Mouse (Mus musculus): Measurements from ENCODE around the gene Dusp6.
A peak's percentile ranks its signal among the peaks of the same experiment; 100 is the strongest.

The Dusp6 gene

DNA sequence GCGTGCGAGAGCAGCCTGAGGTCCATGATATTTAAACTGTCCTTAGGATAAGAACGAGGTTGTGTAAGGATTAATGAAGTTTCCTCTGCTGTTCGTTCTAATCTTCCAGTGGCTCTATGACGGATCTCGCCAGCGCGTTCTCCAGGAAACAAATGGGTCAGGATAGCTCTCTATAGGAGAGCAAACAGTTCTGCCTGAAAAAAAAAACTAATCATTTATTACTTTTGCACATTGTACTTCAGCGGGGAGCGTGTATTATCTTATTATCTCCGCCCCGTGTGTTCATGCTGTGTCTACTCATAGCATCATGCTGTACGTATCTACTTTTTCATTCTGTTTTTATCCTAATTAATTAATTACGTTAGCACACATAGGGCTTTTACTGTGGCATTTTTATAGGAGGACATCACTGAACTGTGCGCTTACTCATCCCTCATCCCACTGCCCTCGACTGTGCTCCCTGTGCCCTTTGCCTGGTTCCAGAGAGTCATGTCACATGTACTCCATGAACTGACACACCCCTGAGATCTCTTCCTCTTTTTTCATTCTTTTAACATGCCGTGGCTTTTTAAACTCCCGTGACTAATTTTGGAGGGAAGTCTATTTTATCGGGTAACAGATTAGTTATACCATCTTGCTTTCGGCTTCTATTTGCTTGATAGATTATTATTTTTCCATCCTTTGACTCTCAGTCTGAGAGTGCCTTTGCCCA lies 16.1 kb upstream of the Dusp6 start:
- DNase-seq: no peak

DNA sequence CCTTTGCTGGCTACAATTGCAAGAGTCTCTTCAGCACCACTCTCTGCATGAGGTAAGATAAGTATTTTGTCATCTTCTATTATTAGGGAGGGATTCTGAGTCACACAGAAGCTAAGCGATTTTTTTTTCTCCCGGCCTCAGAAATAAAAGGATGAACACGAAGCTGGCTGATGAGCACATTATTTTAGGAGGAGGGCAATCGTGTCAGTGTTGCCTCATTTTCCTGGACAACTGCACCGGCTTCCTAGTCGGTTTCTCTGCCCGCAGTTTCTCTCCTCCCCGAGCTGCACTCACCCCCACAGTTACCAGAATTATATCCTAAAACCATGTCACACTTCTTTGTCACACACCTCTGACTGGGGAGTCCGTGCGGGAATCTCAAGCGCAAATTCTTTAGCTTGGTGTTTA lies 12.2 kb upstream of the Dusp6 start:
- DNase-seq: no peak

DNA sequence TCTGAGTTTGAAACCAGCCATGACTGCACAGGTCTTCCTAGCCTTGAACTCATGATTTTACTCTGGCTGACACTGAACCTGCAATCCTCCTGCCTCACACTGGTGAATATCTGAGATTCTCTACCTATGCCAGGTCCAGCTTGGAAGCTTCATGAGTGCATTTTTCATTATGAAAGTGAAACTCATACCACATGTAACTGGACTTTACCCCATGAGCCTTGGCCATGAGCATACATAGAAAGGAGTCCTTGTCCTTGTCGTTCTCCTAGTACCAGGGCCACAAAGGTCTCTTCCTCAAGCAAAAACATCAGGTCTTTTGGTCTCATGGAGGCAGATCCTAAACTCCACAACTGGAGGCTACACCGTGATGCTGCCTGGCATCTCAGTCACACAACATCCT lies 9.6 kb upstream of the Dusp6 start:
- no peak for DNase-seq

DNA sequence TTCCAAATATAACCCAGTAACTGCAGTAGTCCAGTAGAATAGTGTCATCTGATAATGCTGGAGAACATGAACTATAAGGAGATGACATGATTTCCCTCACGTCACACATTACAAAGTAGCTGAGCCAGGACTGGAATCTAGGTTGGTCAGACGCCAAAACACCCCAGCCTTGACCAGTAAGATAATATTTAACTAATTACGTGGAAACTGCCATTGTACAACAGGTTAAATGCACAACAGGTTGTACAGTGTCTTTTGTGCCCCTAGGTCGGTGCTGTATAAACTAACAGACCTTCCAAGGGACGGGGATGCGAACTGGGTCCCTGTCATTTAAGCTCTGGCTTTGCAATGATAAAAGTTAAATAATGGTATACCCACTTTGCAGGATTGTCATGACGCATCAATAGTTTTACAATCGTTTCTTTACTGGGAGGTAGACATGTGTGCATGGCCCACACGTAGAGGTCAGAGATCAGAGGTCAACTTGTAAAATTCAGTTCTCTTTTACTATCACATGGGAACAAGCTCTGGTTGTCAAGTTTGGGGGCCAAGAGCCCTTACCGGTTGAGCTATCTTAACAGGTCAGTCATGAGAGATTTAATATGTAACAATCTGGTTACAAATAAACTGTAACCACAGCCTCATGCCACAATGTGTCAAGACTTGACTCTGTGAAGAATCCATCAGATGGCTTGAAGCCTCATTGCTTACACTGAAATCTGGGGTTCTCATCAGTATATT lies 7.0 kb upstream of the Dusp6 start:
- no peak for DNase-seq

DNA sequence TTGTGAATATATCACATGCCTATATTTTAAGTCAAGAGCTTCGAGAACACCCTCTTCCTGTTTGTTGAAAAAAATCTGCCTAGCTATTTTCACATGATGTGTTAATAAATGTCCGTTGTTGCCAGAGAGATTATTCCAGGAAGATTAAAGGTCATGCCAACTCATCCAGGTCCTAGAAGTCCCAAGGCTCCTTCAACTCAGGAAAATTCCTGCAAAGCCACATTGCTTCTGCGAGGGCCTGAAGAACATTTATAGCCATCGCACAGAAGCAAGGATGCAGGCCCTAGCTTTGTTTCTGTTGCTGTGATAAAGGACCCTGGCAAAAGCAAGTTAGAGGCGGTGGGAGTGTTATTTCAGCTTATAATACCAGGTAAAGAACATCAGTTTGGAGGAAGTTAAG lies 5.5 kb upstream of the Dusp6 start:
- DNase-seq: no peak

DNA sequence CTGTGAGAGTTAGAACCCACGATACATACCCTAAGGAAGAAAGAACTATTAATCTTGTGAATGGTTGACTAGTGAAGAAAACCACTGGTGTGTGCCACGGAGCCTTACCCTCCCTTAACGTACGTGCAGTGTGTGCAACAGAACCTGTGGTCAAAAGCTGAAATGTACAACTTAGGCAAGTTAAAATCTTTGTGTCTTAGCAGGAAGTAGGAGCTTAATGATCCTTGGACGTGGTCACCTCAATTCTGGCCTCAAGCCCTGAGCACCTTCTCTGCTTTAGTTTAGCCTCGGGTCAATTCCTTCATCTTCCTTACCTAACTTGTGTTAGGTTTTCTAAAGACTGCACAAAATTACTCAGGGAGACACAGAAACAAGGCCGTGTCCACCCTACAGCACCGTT lies 3.2 kb upstream of the Dusp6 start:
- DNase-seq: no peak

DNA sequence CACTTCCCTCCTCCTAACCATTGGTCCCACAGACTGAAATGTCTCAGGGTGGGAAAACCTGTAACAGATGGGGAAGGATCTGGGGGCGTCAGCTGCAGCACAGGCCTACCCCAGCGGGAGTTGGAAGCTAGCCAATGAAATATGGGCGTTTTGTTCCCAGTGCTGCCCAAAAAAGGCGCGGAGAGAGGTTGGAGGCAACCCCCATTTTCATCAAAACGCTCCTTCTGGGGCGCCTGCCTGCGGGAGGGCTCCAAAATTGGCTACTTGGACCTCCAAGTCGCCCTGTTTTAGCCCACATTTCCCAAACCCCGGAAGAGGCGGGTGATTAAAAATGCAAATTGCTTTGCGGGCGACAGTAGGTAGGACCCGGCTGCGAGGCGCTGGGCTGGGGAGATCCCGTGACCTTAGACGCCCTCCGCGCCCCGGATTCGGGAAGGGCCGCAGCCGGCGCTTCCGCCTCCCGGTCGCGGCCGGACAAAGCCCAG lies 1.8 kb upstream of the Dusp6 start:
- DNase-seq: peak; percentile 75 to 80

DNA sequence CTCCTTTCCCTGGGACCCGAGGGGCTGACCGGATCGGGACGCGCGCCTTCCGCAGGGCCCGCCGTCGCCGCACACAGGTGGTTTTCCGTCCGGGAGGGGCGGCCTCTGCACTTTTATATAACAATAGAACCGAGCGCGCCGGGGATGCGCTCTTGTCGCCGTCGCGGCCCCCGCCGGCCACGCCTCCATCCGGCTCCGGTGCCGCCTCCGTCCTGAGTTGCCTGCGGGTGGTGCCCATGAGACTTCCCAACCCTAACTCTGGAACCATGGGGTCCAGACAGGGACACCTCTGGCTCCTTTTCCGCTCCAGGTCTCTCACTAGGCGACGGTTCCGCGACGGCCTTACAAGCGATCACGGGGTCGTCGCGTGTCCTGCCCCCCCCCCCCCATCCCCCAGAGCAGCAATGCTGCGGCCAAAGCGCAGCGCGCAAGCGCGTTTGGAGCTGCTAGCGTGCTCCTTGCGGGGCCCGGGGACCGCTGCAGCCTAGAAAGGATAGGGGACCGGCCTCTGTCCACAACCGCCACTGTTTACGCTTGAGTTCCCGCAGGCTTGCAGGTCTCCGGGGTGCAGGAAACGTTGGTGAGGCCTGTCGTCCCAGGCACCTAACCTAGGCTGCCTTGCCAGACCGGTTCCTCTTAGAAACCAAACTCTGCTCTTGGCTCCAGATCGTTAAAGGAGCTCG lies 1.3 kb upstream of the Dusp6 start:
- peak; percentile 74 to 78 for DNase-seq

DNA sequence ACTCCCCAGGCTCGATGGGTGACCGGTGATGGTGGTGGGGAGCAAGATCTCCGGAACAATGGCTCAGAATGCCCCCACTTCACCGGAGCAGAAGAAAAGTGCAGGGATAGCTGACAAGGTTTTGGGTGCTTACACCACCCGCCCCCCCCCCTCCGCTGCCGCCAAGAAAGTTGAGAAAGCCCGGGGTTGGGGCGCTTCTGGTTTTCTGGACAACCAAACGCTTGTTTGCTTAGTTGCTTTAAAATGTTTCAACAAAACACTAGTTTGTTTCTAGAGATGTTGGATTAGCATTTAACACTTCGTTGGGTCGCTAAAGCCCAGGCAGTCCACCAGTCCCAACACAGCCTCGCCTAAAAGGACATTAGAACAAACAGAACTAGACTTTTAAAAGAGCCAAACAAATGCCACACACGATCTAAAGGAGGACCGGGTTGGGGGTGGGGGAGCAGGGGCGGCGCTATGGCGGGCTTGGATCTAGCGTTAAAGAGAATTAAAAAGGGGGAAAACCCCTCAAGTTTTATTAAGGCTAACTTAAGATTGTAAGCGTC lies 638 bp upstream of the Dusp6 start:
- DNase-seq: peak in 1 of 2 experiments; percentile 27

DNA sequence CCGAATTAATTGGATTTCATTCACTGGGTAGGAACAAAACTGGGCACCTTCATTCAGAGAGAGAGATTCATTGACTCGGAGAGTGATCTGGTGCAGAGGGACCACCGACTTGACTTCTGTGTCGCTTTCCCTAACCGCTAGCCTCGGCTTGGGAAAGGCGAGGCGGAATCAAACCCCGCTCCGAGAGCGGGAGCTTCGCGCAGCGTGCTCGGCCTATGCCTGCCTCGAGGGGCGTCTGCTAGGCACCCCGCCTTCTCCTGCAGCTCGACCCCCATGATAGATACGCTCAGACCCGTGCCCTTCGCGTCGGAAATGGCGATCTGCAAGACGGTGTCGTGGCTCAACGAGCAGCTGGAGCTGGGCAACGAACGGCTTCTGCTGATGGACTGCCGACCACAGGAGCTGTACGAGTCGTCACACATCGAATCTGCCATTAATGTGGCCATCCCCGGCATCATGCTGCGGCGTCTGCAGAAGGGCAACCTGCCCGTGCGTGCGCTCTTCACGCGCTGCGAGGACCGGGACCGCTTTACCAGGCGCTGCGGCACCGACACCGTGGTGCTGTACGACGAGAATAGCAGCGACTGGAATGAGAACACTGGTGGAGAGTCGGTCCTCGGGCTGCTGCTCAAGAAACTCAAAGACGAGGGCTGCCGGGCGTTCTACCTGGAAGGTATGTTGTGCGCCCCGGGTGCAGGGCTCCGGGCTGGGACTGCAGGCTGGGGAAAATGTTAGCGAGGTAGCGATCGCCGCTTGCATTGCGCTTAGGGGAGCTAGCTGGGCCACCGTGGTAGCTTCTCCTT lies 589 bp downstream of the Dusp6 start:
- peak; percentile 51 to 62 for DNase-seq

DNA sequence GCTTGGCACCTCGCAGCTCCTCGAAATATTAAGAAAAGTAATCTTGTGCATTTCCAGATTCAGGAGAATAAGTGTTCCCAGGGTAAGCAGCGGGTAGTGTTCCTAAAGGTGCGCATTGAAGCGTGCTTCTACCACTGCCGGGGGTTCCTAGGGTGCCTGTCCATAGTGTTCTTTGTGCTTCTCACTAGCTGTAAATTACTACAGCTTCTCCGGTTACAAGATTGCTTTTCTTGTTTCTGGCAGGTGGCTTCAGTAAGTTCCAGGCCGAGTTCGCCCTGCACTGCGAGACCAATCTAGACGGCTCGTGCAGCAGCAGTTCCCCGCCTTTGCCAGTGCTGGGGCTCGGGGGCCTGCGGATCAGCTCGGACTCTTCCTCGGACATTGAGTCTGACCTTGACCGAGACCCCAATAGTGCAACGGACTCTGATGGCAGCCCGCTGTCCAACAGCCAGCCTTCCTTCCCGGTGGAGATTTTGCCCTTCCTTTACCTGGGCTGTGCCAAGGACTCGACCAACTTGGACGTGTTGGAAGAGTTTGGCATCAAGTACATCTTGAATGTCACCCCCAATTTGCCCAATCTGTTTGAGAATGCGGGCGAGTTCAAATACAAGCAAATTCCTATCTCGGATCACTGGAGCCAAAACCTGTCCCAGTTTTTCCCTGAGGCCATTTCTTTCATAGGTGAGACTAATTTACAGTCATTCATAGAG lies 1.4 kb downstream of the Dusp6 start:
- peak in 1 of 2 experiments; percentile 21 for DNase-seq

DNA sequence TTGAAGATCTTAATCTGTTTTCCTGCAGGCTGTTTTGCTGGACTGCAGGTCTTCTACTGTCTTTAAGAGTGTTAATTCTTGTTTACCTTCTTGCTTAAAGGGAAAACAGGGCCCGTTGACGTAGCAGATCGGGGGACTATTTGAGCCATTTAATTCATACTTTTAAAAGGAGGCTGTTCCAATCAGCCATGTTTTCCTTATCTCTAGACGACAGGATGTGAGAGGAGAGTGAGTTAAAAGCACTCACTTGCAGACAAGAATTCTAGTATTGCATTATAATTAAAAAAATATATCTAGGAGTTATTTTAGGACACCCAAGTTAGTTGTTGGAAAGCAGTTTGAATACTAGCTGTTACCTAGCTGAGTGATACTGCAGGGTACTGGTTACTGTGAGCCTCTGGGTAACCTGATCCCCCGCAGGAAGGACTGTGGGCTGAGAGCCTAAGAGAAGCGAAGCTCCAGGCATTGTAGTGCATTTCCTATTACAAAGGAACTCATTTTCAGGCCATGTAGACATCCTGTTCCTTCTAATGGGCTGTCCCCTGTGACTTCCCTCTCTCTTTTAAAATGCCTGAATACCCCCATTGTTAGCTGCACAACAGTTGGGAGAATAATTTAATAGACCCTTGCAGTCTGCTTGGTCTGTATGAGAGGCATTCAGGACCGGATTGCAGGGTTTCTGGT lies 2.1 kb downstream of the Dusp6 start:
- DNase-seq: no peak

DNA sequence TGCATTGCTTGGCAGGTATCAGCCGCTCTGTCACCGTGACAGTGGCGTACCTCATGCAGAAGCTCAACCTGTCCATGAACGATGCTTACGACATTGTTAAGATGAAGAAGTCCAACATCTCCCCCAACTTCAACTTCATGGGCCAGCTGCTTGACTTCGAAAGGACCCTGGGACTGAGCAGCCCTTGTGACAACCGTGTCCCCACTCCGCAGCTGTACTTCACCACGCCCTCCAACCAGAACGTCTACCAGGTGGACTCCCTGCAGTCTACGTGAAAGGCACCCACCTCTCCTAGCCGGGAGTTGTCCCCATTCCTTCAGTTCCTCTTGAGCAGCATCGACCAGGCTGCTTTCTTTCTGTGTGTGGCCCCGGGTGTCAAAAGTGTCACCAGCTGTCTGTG lies 3.0 kb downstream of the Dusp6 start:
- peak in 1 of 2 experiments; percentile 24 for DNase-seq

DNA sequence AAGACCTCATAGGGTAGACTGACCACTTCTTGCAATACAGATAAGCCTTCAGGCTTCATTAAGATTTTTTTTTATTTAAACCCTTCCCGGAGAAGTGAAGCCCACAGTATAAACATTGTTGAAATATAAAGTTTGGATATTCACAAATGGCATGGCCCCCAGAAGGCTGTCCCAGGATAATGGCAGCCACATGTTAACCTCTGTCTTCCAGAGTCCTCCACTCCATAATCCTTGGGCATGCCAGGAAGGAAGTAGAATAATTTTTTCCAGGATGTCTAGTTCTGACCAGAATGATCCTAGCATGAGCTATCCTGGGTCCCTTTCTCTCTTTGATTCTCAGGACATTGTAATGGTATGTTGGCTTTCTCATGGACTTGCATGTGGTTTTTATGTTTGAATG lies 4.6 kb downstream of the Dusp6 start:
- DNase-seq: no peak

DNA sequence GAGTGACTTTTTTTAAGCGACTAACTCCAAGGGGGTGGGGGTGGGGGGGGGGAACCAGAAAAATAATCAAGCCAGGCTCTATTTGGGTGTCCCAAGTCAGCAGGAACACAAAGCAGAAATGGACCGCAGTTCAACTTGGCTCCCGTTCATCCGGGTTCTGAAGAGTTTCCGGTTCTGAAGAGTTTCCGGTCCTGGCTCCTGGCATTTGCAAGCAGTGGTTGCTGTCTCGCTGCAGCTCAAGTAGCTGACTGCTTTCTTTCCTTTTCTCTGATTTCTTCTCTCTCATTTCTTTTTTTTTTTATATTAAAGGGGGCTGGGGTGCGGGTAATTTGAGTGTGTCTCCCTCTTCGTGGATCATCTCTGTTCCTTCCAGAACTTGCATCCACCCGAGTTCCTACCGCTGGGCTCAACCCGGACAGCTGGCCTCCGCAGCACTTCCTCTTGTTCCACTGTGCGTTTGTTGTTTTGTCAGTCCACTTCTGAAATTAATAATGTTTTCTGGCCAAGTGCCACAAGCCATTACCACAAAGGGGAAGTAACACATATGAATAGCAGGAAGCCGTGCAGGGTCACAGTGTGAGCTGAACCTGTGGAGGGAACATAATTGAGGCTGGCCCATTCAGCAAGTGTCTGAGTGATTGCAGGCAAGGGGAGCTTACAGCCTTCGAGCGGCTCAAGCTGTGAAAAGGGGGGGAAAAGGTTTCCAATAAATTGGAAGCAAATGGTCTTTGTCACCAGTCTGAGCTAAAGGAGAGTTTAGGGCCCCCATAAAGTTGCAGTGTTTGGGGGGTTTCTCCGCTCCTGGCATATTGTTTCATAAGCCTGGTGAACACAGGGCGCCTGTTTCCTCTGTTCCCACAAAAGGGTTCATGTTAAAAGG lies 5.6 kb downstream of the Dusp6 start:
- no peak for DNase-seq

DNA sequence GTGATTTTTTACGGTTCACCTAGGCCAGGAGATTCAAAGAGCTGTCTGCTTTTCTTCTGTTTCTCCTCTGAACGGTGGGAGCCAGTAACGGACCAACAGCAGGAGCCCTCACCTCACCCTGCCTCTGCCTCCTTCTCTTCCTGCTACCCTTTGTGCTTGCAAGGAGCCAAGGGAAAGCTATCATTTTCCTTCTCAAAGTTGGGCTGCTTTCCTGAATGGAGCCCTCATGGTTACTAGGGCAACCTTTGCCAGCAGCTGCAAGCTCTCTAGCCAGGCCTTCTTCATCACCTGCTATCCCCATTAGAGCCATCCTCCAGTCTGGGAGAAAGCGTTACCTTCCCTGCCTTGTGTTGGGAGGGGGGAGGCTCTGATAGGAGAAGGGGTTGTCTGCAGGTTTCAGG lies 6.3 kb downstream of the Dusp6 start:
- no peak for DNase-seq

DNA sequence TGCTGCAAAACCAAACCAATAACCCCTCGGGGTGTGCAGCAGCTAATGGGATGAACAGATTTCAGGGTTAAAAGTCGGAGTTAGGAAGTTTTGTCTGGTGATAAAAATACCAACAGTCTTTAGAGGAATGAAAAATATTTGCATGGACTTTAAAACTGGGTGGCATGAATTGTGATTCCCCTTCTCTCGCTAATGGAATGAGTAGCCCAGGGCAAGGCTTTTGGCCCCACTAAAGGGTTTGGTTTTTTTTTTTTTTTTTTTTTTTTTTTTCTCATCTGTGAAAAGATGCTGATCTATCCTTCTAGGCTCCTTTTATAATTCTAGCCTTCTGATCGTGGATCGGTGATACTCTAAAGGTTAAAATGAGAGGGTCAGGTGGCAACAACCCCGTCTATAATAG lies 6.7 kb downstream of the Dusp6 start:
- no peak for DNase-seq

DNA sequence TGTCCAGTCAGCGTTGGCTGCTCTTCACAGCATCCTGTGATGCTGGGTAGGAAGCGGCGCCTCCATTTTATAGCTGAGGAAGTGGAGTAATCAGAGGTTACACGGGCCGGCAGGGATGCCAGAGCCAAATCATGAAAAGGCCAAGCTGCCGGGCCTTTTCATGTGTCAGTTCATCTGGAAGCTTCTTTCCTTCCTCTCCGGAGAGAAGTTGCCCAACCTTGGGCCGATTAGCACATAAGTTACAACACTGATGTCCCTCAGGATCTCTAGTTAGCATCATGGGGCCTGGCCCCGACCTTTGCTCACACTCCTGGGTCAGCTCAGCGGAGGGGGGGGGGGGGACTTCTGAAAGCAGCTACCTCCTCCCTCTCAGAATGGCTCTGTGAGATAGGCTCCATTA lies 7.4 kb downstream of the Dusp6 start:
- DNase-seq: no peak

DNA sequence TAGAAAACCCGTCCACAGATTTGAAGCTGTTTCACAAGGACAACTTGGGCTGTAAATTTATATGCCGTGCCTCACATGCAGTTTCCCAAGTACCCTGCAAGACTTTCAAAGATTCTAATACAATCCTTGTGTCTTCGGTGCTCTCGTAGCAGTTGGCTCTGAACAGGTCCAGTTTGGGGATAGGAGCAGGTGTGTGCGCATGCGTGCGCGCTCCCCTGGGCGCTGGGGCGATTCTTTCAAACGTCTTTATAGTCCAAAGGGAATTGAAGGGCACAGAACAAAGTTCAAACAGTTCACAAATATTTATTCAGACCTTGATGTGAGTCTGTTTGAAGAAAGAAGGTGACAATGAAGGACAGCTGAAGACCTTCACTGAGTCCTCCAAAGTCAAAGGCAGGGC lies 8.0 kb downstream of the Dusp6 start:
- no peak for DNase-seq

DNA sequence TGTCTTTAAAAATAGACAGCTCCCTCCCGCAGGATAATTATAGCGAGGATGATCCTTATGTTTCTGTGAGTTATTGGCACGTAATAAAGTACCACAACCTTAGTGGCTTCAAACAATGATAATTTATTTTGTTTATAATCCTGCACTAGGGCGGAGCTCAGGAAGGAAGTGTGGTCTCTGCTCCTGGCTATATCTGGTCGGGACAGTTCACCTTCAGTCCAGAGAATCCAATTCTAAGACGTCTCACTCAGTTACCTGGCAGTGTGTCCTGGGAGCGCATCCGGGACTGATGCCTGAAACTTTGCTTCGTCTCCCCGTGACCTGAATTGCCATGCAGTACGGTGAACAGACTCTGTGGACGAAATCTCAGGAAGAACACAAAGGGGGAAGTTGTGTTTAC lies 10.0 kb downstream of the Dusp6 start:
- DNase-seq: no peak

Data from cerebellum, postnatal 36 days (tissue).